Mouse (Mus musculus): ENCODE measurements around the gene Lekr1. TPM values are rescaled to one million over a fixed set of nuclear protein-coding genes. Genes with fewer than 3 reads are reported as not detected.

Gene Lekr1
- total RNA-seq, 1 experiment, result 1.2 TPM

- Histone ChIP-seq H3K27ac (ENCODE audit: insufficient read depth, low read depth, low read length, poor library complexity, severe bottlenecking) (no peak overlapping the region), H3K4me1 (ENCODE audit: control insufficient read depth in 2 of 2, insufficient read depth in 2 of 2, low read length in 2 of 2, poor library complexity in 1 of 2) (no peaks in the 10 kb centered on the region), H3K36me3 (ENCODE audit: control insufficient read depth, insufficient read depth, low read length, poor library complexity, severe bottlenecking) (no peaks in the 10 kb centered on the region), H3K9ac (ENCODE audit: insufficient read depth, low read depth, low read length, poor library complexity, severe bottlenecking) (no peak overlapping the region), H3K4me3 (ENCODE audit: insufficient read depth in 1 of 2, low read depth in 1 of 2, low read length in 2 of 2, poor library complexity in 1 of 2, severe bottlenecking in 1 of 2) (no peak overlapping the region), H3K9me3 (ENCODE audit: control insufficient read depth, insufficient read depth, low read depth, low read length) (no peaks in the 10 kb centered on the region)
- in situ Hi-C loops (cut with MboI; ENCODE audit: low sequenced_read_pairs in 2 of 2, unreplicated experiment in 2 of 2), result no loop called here
- TF ChIP-seq CHD2 (IDR thresholded peaks at IDR 0.05; ENCODE audit: low read depth, low read length) (no peak), HCFC1 (IDR thresholded peaks at IDR 0.05; ENCODE audit: borderline replicate concordance, insufficient read depth, low read length) (no peak), ZNF384 (IDR thresholded peaks at IDR 0.05; ENCODE audit: low read depth, low read length) (no peak), MAFK (IDR thresholded peaks at IDR 0.05; ENCODE audit: insufficient read depth, low read depth, low read length) (no peak)
- no peak for DNase-seq (ENCODE audit: low read depth, low spot score)
These were observed 175.1 kb downstream of the Lekr1 start for GRCm38 (mm10) chr3:65841175-65841574.

GRCm38 (mm10) chr3:65842515-65843184 is 176.6 kb downstream of the Lekr1 start:
- H3K9me3 ChIP-seq (ENCODE audit: control insufficient read depth, insufficient read depth, low read depth, low read length), result no peaks in the 10 kb centered on the region
- H3K36me3 ChIP-seq (ENCODE audit: control insufficient read depth, insufficient read depth, low read length, poor library complexity, severe bottlenecking), result no peaks in the 10 kb centered on the region
- no peak for DNase-seq (ENCODE audit: low read depth, low spot score)
- H3K4me1 ChIP-seq (ENCODE audit: control insufficient read depth in 2 of 2, insufficient read depth in 2 of 2, low read length in 2 of 2, poor library complexity in 1 of 2), result no peaks in the 10 kb centered on the region
- H3K27ac ChIP-seq (ENCODE audit: insufficient read depth, low read depth, low read length, poor library complexity, severe bottlenecking), result no peak overlapping the region
- TF ChIP-seq ZC3H11A (IDR thresholded peaks at IDR 0.05; ENCODE audit: borderline replicate concordance, low read depth, low read length) (no peak), ZNF384 (IDR thresholded peaks at IDR 0.05; ENCODE audit: low read depth, low read length) (no peak), HCFC1 (IDR thresholded peaks at IDR 0.05; ENCODE audit: borderline replicate concordance, insufficient read depth, low read length) (no peak), CHD2 (IDR thresholded peaks at IDR 0.05; ENCODE audit: low read depth, low read length) (no peak), MAFK (IDR thresholded peaks at IDR 0.05; ENCODE audit: insufficient read depth, low read depth, low read length) (no peak)
- no peak overlapping the region for H3K9ac ChIP-seq (ENCODE audit: insufficient read depth, low read depth, low read length, poor library complexity, severe bottlenecking)
- H3K4me3 ChIP-seq (ENCODE audit: insufficient read depth in 1 of 2, low read depth in 1 of 2, low read length in 2 of 2, poor library complexity in 1 of 2, severe bottlenecking in 1 of 2), result no peak overlapping the region
- in situ Hi-C loops (cut with MboI; ENCODE audit: low sequenced_read_pairs in 2 of 2, unreplicated experiment in 2 of 2), result no loop called here

GRCm38 (mm10) chr3:65843185-65843552 is 177.1 kb downstream of the Lekr1 start:
- no peak overlapping the region for H3K4me3 ChIP-seq (ENCODE audit: insufficient read depth in 1 of 2, low read depth in 1 of 2, low read length in 2 of 2, poor library complexity in 1 of 2, severe bottlenecking in 1 of 2)
- H3K9me3 ChIP-seq (ENCODE audit: control insufficient read depth, insufficient read depth, low read depth, low read length), result no peaks in the 10 kb centered on the region
- H3K9ac ChIP-seq (ENCODE audit: insufficient read depth, low read depth, low read length, poor library complexity, severe bottlenecking), result no peak overlapping the region
- TF ChIP-seq MAFK (IDR thresholded peaks at IDR 0.05; ENCODE audit: insufficient read depth, low read depth, low read length), result no peak
- TF ChIP-seq ZC3H11A (IDR thresholded peaks at IDR 0.05; ENCODE audit: borderline replicate concordance, low read depth, low read length), result no peak
- no peak for TF ChIP-seq HCFC1 (IDR thresholded peaks at IDR 0.05; ENCODE audit: borderline replicate concordance, insufficient read depth, low read length)
- no peak for TF ChIP-seq CHD2 (IDR thresholded peaks at IDR 0.05; ENCODE audit: low read depth, low read length)
- no peak for TF ChIP-seq ZNF384 (IDR thresholded peaks at IDR 0.05; ENCODE audit: low read depth, low read length)
- H3K27ac ChIP-seq (ENCODE audit: insufficient read depth, low read depth, low read length, poor library complexity, severe bottlenecking), result no peak overlapping the region
- in situ Hi-C loops (cut with MboI; ENCODE audit: low sequenced_read_pairs in 2 of 2, unreplicated experiment in 2 of 2), result no loop called here
- no peaks in the 10 kb centered on the region for H3K4me1 ChIP-seq (ENCODE audit: control insufficient read depth in 2 of 2, insufficient read depth in 2 of 2, low read length in 2 of 2, poor library complexity in 1 of 2)
- no peak for DNase-seq (ENCODE audit: low read depth, low spot score)
- no peaks in the 10 kb centered on the region for H3K36me3 ChIP-seq (ENCODE audit: control insufficient read depth, insufficient read depth, low read length, poor library complexity, severe bottlenecking)

- H3K27ac ChIP-seq (ENCODE audit: insufficient read depth, low read depth, low read length, poor library complexity, severe bottlenecking), result no peak overlapping the region
- no peak overlapping the region for H3K9ac ChIP-seq (ENCODE audit: insufficient read depth, low read depth, low read length, poor library complexity, severe bottlenecking)
- TF ChIP-seq ZC3H11A (IDR thresholded peaks at IDR 0.05; ENCODE audit: borderline replicate concordance, low read depth, low read length), result no peak
- TF ChIP-seq HCFC1 (IDR thresholded peaks at IDR 0.05; ENCODE audit: borderline replicate concordance, insufficient read depth, low read length), result no peak
- TF ChIP-seq CHD2 (IDR thresholded peaks at IDR 0.05; ENCODE audit: low read depth, low read length), result no peak
- in situ Hi-C loops (cut with MboI; ENCODE audit: low sequenced_read_pairs in 2 of 2, unreplicated experiment in 2 of 2), result no loop called here
- H3K36me3 ChIP-seq (ENCODE audit: control insufficient read depth, insufficient read depth, low read length, poor library complexity, severe bottlenecking), result no peaks in the 10 kb centered on the region
- H3K4me1 ChIP-seq (ENCODE audit: control insufficient read depth in 2 of 2, insufficient read depth in 2 of 2, low read length in 2 of 2, poor library complexity in 1 of 2), result no peaks in the 10 kb centered on the region
- no peak overlapping the region for H3K4me3 ChIP-seq (ENCODE audit: insufficient read depth in 1 of 2, low read depth in 1 of 2, low read length in 2 of 2, poor library complexity in 1 of 2, severe bottlenecking in 1 of 2)
- H3K9me3 ChIP-seq (ENCODE audit: control insufficient read depth, insufficient read depth, low read depth, low read length), result no peaks in the 10 kb centered on the region
- no peak for DNase-seq (ENCODE audit: low read depth, low spot score)
These were observed 178.3 kb downstream of the Lekr1 start for GRCm38 (mm10) chr3:65844302-65844701.
